Mouse (Mus musculus) frontal cortex, adult 2 months (tissue): ENCODE data around the gene Bcl6. TPM values are rescaled to one million over a fixed set of nuclear protein-coding genes. Genes with fewer than 3 reads are reported as not detected.

Experiments used
- DNase-seq, 2 experiments: peaks; one replicate each; pipeline ENCODE4 v3.0.0; 2022; ENCODE audit warnings: low spot score in 1 of 2; ENCODE audit errors: extremely low spot score in 1 of 2
- polyA plus RNA-seq: library from polyadenylated mRNA; depleted of rRNA; stranded (reverse); fragments of >200 nt; gene quantifications from 2 replicates; pipeline ENCODE4 v1.2.3, GENCODE M21; 2012

Bcl6 gene
- polyA plus RNA-seq, 1 experiment: 20.8 TPM

GRCm38 (mm10) chr16:23991846-23992580 lies 3.4 kb upstream of the Bcl6 start:
- no peak for DNase-seq

GRCm38 (mm10) chr16:23991170-23991569 lies 2.5 kb upstream of the Bcl6 start:
- DNase-seq: peak in 1 of 2 experiments; percentile 96

GRCm38 (mm10) chr16:23990161-23990970 lies 1.7 kb upstream of the Bcl6 start:
- no peak for DNase-seq

- DNase-seq: no peak
Measured at GRCm38 (mm10) chr16:23989209-23990160, 833 bp upstream of the Bcl6 start.

GRCm38 (mm10) chr16:23988157-23988465 lies 541 bp downstream of the Bcl6 start:
- DNase-seq: no peak

- no peak for DNase-seq
Measured at GRCm38 (mm10) chr16:23987341-23988156, 1.1 kb downstream of the Bcl6 start.

GRCm38 (mm10) chr16:23986871-23987270 lies 1.8 kb downstream of the Bcl6 start:
- no peak for DNase-seq

- no peak for DNase-seq
Measured at GRCm38 (mm10) chr16:23986176-23986575, 2.5 kb downstream of the Bcl6 start.

- no peak for DNase-seq
Measured at GRCm38 (mm10) chr16:23985467-23985861, 3.2 kb downstream of the Bcl6 start.

GRCm38 (mm10) chr16:23984760-23985466 lies 3.7 kb downstream of the Bcl6 start:
- DNase-seq: no peak

- DNase-seq: peak; percentile 70 to 95
Measured at GRCm38 (mm10) chr16:23984183-23984582, 4.5 kb downstream of the Bcl6 start.

- peak in 1 of 2 experiments; percentile 81 for DNase-seq
Measured at GRCm38 (mm10) chr16:23982891-23983588, 5.6 kb downstream of the Bcl6 start.

- DNase-seq: peak; percentile 66 to 91
Measured at GRCm38 (mm10) chr16:23981925-23982851, 6.5 kb downstream of the Bcl6 start.

GRCm38 (mm10) chr16:23980991-23981720 lies 7.5 kb downstream of the Bcl6 start:
- DNase-seq: no peak

GRCm38 (mm10) chr16:23980201-23980870 lies 8.3 kb downstream of the Bcl6 start:
- no peak for DNase-seq

- DNase-seq: no peak
Measured at GRCm38 (mm10) chr16:23979446-23979845, 9.2 kb downstream of the Bcl6 start.

- DNase-seq: no peak
Measured at GRCm38 (mm10) chr16:23978495-23978894, 10.2 kb downstream of the Bcl6 start.
